Mouse (Mus musculus): Measurements from ENCODE around the gene Vwa7. TPM values are rescaled to one million over a fixed set of nuclear protein-coding genes. Genes with fewer than 3 reads are reported as not detected.

Vwa7 gene
- polyA plus RNA-seq, 1 experiment from 2014 or later: 0.11 TPM

GRCm38 (mm10) chr17:35045807-35046680 is 29.7 kb downstream of the Vwa7 start:
- Histone ChIP-seq H3K9me3 (replicated peaks; ENCODE audit: control insufficient read depth, low read length) (no peaks in the 10 kb centered on the region), H3K27ac (ENCODE audit: low read depth, low read length) (peak overlapping the region; percentile 73; the same call in 1 of the 2 replicates), H3K4me3 (ENCODE audit: low read depth, low read length) (peak overlapping the region; percentile 52), H3K27me3 (replicated peaks; ENCODE audit: control insufficient read depth, insufficient read depth, low read length) (no peaks in the 10 kb centered on the region), H3K4me1 (ENCODE audit: control insufficient read depth, insufficient read depth, low read length) (peaks cover 12% of the 10 kb centered on the region; the same call in 1 of the 2 replicates), H3K9ac (ENCODE audit: low read length) (peak overlapping the region; percentile 79), H3K4me2 (ENCODE audit: low read length) (peak overlapping the region; percentile 98), H3K36me3 (ENCODE audit: control insufficient read depth, insufficient read depth, low read length) (no peaks in the 10 kb centered on the region)
- DNase-seq (ENCODE audit: low spot score) (no peak), ATAC-seq (peak; percentile 14)
- 5% methylated on average over 46 of the region's 48 CpGs for WGBS

GRCm38 (mm10) chr17:35046681-35047455 is 30.5 kb downstream of the Vwa7 start, which contains the start of gene Msh5:
Gene Msh5 (minus strand): TSS chr17:35046745.
- Histone ChIP-seq H3K4me2 (ENCODE audit: low read length) (peak within 1 kb of the TSS; percentile 98), H3K9me3 (replicated peaks; ENCODE audit: control insufficient read depth, low read length) (no peaks in the 10 kb centered on the region), H3K4me3 (ENCODE audit: low read depth, low read length) (peak within 1 kb of the TSS; percentile 52), H3K4me1 (ENCODE audit: control insufficient read depth, insufficient read depth, low read length) (peaks cover 19% of the 10 kb centered on the region), H3K9ac (ENCODE audit: low read length) (peak within 1 kb of the TSS; percentile 79), H3K27ac (ENCODE audit: low read depth, low read length) (peak within 1 kb of the TSS; percentile 73; the same call in 1 of the 2 replicates), H3K27me3 (replicated peaks; ENCODE audit: control insufficient read depth, insufficient read depth, low read length) (no peaks in the 10 kb centered on the region), H3K36me3 (ENCODE audit: control insufficient read depth, insufficient read depth, low read length) (no peaks in the 10 kb centered on the region)
- DNase-seq (ENCODE audit: low spot score) (peak; percentile 99), ATAC-seq (peak; percentile 98)
- WGBS: 3% methylated on average over 33 of the region's 33 CpGs

GRCm38 (mm10) chr17:35047688-35048087 is 31.3 kb downstream of the Vwa7 start:
- ATAC-seq (no peak), DNase-seq (ENCODE audit: low spot score) (no peak)
- Histone ChIP-seq H3K4me3 (ENCODE audit: low read depth, low read length) (no peak overlapping the region), H3K36me3 (ENCODE audit: control insufficient read depth, insufficient read depth, low read length) (peaks cover 6% of the 10 kb centered on the region; the same call in 1 of the 2 replicates), H3K27ac (ENCODE audit: low read depth, low read length) (no peak overlapping the region), H3K9ac (ENCODE audit: low read length) (no peak overlapping the region), H3K27me3 (replicated peaks; ENCODE audit: control insufficient read depth, insufficient read depth, low read length) (no peaks in the 10 kb centered on the region), H3K4me2 (ENCODE audit: low read length) (no peak overlapping the region), H3K9me3 (replicated peaks; ENCODE audit: control insufficient read depth, low read length) (no peaks in the 10 kb centered on the region), H3K4me1 (ENCODE audit: control insufficient read depth, insufficient read depth, low read length) (peaks cover 24% of the 10 kb centered on the region)
- WGBS: 58% methylated on average over 1 of the region's 1 CpGs

GRCm38 (mm10) chr17:35048149-35048931 is 32.0 kb downstream of the Vwa7 start:
- Histone ChIP-seq H3K4me3 (ENCODE audit: low read depth, low read length) (no peak overlapping the region), H3K4me1 (ENCODE audit: control insufficient read depth, insufficient read depth, low read length) (peaks cover 24% of the 10 kb centered on the region), H3K27me3 (replicated peaks; ENCODE audit: control insufficient read depth, insufficient read depth, low read length) (no peaks in the 10 kb centered on the region), H3K27ac (ENCODE audit: low read depth, low read length) (no peak overlapping the region), H3K36me3 (ENCODE audit: control insufficient read depth, insufficient read depth, low read length) (peaks cover 10% of the 10 kb centered on the region; the same call in 1 of the 2 replicates), H3K9ac (ENCODE audit: low read length) (no peak overlapping the region), H3K4me2 (ENCODE audit: low read length) (no peak overlapping the region), H3K9me3 (replicated peaks; ENCODE audit: control insufficient read depth, low read length) (no peaks in the 10 kb centered on the region)
- no peak for DNase-seq (ENCODE audit: low spot score)
- 59% methylated on average over 11 of the region's 11 CpGs for WGBS
- no peak for ATAC-seq

GRCm38 (mm10) chr17:35048932-35049440 is 32.6 kb downstream of the Vwa7 start:
- no peak overlapping the region for H3K4me2 ChIP-seq (ENCODE audit: low read length)
- peak overlapping the region; percentile 86; the same call in 1 of the 2 replicates for H3K27ac ChIP-seq (ENCODE audit: low read depth, low read length)
- WGBS: 76% methylated on average over 5 of the region's 5 CpGs

GRCm38 (mm10) chr17:35049561-35050016 is 33.2 kb downstream of the Vwa7 start, which contains the start of gene Clic1:
Gene Clic1 (plus strand): TSS chr17:35049966.
- DNase-seq (ENCODE audit: low spot score): peak; percentile 78
- 4% methylated on average over 11 of the region's 11 CpGs for WGBS
- Histone ChIP-seq H3K36me3 (ENCODE audit: control insufficient read depth, insufficient read depth, low read length) (peaks cover 18% of the 10 kb centered on the region), H3K27ac (ENCODE audit: low read depth, low read length) (peak within 1 kb of the TSS; percentile 86), H3K4me3 (ENCODE audit: low read depth, low read length) (peak within 1 kb of the TSS; percentile 37), H3K9me3 (replicated peaks; ENCODE audit: control insufficient read depth, low read length) (no peaks in the 10 kb centered on the region), H3K4me1 (ENCODE audit: control insufficient read depth, insufficient read depth, low read length) (peaks cover 24% of the 10 kb centered on the region), H3K4me2 (ENCODE audit: low read length) (peak within 1 kb of the TSS; percentile 71), H3K27me3 (replicated peaks; ENCODE audit: control insufficient read depth, insufficient read depth, low read length) (no peaks in the 10 kb centered on the region), H3K9ac (ENCODE audit: low read length) (peak within 1 kb of the TSS; percentile 62)
- no peak for ATAC-seq

More at GRCm38 (mm10) chr17:35048932-35049440, 32.6 kb downstream of the Vwa7 start:
- H3K9ac ChIP-seq (ENCODE audit: low read length): no peak overlapping the region
- H3K4me1 ChIP-seq (ENCODE audit: control insufficient read depth, insufficient read depth, low read length): peaks cover 24% of the 10 kb centered on the region
- ATAC-seq: no peak
- no peaks in the 10 kb centered on the region for H3K9me3 ChIP-seq (replicated peaks; ENCODE audit: control insufficient read depth, low read length)
- no peaks in the 10 kb centered on the region for H3K27me3 ChIP-seq (replicated peaks; ENCODE audit: control insufficient read depth, insufficient read depth, low read length)
- H3K36me3 ChIP-seq (ENCODE audit: control insufficient read depth, insufficient read depth, low read length): peaks cover 14% of the 10 kb centered on the region
- no peak for DNase-seq (ENCODE audit: low spot score)
- no peak overlapping the region for H3K4me3 ChIP-seq (ENCODE audit: low read depth, low read length)

- no peaks in the 10 kb centered on the region for H3K9me3 ChIP-seq (replicated peaks; ENCODE audit: control insufficient read depth, low read length)
- peaks cover 22% of the 10 kb centered on the region for H3K36me3 ChIP-seq (ENCODE audit: control insufficient read depth, insufficient read depth, low read length)
- no peaks in the 10 kb centered on the region for H3K27me3 ChIP-seq (replicated peaks; ENCODE audit: control insufficient read depth, insufficient read depth, low read length)
- peak overlapping the region; percentile 62 for H3K9ac ChIP-seq (ENCODE audit: low read length)
- under 1% methylated on average over 27 of the region's 27 CpGs for WGBS
- DNase-seq (ENCODE audit: low spot score) (peak; percentile 58), ATAC-seq (0 out of 2 replicates have a peak, but pooled peaks have one; percentile 8)
- peaks cover 24% of the 10 kb centered on the region for H3K4me1 ChIP-seq (ENCODE audit: control insufficient read depth, insufficient read depth, low read length)
- peak overlapping the region; percentile 37 for H3K4me3 ChIP-seq (ENCODE audit: low read depth, low read length)
- peak overlapping the region; percentile 86 for H3K27ac ChIP-seq (ENCODE audit: low read depth, low read length)
- peak overlapping the region; percentile 71 for H3K4me2 ChIP-seq (ENCODE audit: low read length)
These were observed 33.9 kb downstream of the Vwa7 start for GRCm38 (mm10) chr17:35050126-35050750.

Data from forebrain, embryonic 14.5 days (tissue).